Mouse (Mus musculus): ENCODE data around the gene Cand2.

Cand2 gene

GRCm38 (mm10) chr6:115832152-115832850 lies 58.0 kb downstream of the Cand2 start:
- DNase-seq, result no peak

DNA sequence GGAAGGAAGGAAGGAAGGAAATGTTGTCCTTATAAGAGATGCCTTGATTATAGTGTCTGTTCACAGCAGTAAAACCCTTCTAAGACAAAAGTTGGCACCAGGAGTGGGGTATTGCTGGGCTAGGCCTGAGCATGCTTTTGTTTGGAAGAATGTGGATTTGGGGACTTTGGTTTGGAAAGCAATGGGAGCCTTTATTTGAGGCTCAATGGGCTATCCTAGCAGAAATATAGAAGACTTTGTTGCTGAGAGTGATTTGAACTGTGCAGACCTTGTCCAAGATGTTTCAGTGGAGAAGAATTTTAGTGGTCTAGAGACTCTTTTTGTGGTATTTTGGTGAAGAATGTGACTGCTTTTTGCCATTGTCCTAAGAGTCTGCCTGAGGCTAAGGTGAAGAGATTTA lies 59.5 kb downstream of the Cand2 start:
- no peak for DNase-seq

GRCm38 (mm10) chr6:115838161-115838597 lies 63.8 kb downstream of the Cand2 start, which contains the start of gene Efcab12:
Gene Efcab12 (minus strand): TSS chr6:115838412.
- peak; percentile 85 to 89 for DNase-seq

DNA sequence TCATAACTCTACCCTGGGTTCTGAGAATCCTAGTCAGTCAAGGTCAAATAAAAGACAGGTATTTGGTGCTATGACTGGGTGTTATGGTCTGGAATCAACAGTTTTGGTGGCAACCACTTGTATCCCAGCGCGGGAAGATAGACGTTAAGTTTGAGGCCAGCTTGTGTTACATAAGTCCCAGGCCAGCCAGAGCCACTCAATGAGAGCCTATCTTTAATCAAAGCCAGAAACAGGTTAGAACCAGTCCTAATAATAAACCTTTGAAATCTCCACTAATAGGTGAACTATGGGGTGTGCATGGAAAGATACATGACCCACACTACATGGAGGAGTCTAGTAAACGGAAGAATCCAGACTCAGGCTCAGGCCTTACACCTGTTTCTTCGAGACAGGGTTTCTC lies 64.4 kb downstream of the Cand2 start:
- DNase-seq, result no peak

DNA sequence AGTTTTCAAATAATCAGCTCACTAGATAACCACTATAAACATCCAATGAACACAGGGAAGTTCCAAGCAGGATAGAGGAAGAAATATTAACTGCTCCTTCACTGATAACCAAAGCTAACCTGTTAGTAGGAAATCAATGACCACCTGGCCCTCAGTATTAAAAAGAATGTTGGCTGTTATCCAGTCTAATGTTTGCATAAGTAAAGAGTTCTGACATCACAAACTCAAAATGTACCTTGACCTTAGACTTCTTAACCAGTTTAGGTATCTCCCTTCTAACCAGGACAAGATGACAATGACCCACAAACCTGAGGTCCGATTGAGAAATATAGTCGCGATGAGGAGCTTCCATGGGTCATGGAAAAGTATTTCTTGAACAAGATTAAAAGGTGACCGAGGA lies 70.7 kb downstream of the Cand2 start:
- no peak for DNase-seq

DNA sequence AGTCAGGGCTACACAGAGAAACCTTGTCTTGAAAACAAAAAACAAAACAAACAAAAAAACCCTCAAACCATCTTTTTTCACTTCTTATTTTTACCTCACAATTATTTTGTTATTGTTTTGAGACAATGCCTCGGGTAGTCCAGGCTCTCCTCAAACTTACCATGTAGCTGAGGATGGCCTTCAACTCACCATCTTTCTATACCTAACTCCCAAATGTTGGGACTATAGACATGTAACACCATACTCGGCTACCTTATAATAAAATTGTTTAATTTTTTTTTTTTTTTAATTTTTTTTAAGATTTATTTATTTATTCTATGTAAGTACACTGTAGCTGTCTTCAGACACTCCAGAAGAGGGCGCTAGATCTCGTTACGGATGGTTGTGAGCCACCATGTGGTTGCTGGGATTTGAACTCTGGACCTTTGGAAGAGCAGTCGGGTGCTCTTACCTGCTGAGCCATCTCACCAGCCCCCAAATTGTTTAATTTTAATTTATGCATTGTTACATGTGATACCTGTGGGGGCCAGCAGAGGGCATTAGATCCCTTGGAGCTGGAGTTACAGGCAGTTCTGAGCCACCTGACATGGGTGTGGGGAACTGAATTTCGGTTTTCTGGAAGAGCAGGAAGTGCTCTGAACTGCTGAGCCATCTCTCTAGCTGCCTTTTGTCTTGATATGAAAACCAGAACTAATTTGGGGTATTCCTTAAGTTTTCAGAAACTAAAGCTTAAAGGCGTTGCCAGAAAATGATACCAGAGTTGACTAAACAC lies 72.5 kb downstream of the Cand2 start:
- peak; percentile 53 to 73 for DNase-seq

- DNase-seq, result no peak
Measured at GRCm38 (mm10) chr6:115848598-115849304, 74.4 kb downstream of the Cand2 start.

GRCm38 (mm10) chr6:115852446-115853090 lies 78.2 kb downstream of the Cand2 start:
- DNase-seq, result no peak

GRCm38 (mm10) chr6:115853091-115853813 lies 78.9 kb downstream of the Cand2 start, which contains the start of the genes Mbd4 and Ift122:
Gene Mbd4 (minus strand): TSS chr6:115853371.
Gene Ift122 (plus strand): TSS chr6:115853470.
- DNase-seq, result peak; percentile 99

- no peak for DNase-seq
Measured at GRCm38 (mm10) chr6:115853985-115854384, 79.6 kb downstream of the Cand2 start.

- DNase-seq, result no peak
Measured at GRCm38 (mm10) chr6:115854432-115854831, 80.1 kb downstream of the Cand2 start.
